Mouse (Mus musculus): Measurements from ENCODE around the gene Jsrp1. TPM values are rescaled to one million over a fixed set of nuclear protein-coding genes. Genes with fewer than 3 reads are reported as not detected.

Jsrp1 gene
- polyA plus RNA-seq, 1 experiment from 2014 or later: 0.38 TPM

DNA sequence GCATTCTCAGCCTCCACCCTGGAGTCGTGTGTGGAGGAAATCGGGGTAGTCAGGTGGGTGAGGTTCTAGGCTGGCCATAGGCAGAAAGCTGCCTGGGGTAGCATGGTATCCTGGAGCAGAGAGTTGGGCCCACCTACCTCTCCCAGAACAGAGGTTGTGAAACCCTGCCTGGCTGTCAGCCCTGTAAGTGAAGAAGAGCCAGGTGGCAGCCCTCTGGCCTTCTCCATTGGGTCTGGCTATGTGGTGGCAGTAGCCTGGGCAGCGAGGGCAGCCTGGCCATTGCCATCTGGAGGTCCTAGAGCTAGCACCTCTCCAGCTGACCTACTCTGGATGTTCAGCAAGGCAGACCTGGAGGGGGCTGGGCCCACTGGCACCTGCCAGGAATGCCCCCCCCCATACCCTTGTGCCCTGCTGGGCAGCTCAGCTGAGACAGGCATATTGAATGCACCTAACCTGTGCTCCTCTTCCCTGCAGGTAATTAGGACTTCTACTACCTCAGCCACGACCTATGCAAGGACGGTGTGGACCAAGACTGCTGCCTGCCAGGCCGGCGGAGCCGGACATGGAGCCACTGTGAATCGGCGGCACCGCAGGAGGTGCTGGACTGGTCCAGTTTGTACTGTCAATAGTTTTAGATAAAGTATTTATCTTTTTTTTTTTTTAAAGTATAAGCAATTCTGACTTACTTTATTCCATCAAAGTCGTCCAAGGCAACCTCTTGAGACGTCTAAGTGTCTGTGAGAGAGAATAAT lies 20.1 kb downstream of the Jsrp1 start:
- no peak for DNase-seq (ENCODE audit: low spot score, missing footprints)
- Histone ChIP-seq H3K4me1 (ENCODE audit: control insufficient read depth, insufficient read depth, low read length) (peaks cover 12% of the 10 kb centered on the region), H3K27ac (ENCODE audit: low read depth, low read length) (no peak overlapping the region), H3K9me3 (ENCODE audit: control insufficient read depth, low read length) (no peaks in the 10 kb centered on the region), H3K9ac (ENCODE audit: low read length) (no peak overlapping the region), H3K4me2 (no peak overlapping the region), H3K36me3 (ENCODE audit: control insufficient read depth, insufficient read depth, low read length) (peaks cover 33% of the 10 kb centered on the region), H3K4me3 (ENCODE audit: low read depth, low read length) (no peak overlapping the region), H3K27me3 (ENCODE audit: control insufficient read depth, insufficient read depth, low read length) (no peaks in the 10 kb centered on the region)
- 93% methylated on average over 13 of the region's 13 CpGs for WGBS
- ATAC-seq (ENCODE audit: low FRiP score): no peak

DNA sequence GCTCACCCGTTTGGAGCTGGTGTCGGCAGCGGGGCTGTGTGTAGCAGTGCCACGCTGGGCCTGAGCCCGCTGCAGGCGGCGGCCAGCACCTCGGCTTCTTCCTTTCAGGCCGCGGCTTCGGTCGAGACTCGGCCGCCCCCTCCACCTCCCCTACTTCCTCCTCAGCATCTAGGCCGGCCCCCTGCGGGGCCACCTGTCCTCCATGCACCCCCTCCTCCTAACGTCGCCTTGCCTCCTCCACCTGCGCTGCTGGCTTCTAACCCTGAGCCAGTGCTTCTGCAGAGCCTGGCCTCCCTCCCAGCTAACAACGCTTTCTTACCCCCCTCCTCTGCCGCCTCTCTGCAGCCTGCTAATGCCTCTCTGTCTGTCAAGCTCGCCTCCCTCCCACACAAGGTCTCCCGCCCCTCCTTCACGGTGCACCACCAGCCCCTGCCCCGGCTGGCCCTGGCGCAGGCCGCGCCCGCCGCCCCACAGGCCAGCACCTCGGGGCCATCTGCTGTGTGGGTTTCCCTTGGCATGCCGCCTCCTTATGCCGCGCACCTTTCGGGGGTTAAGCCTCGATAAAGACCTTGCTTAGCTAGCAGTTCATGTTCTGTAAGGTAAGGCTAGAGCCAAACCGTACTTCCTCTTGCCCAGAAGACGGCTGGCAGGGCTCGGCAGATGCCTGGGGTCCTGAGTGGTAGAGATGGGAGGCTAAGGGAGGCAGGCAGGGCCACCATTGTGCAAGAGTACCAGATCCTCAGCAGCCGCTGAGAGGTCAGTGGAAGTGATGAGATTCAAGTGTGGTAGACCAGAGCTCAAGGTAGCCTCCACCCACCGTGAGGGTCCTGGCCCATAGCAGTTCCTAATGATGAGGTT lies 20.9 kb downstream of the Jsrp1 start:
- peaks cover 37% of the 10 kb centered on the region for H3K36me3 ChIP-seq (ENCODE audit: control insufficient read depth, insufficient read depth, low read length)
- ATAC-seq (ENCODE audit: low FRiP score): no peak

DNA sequence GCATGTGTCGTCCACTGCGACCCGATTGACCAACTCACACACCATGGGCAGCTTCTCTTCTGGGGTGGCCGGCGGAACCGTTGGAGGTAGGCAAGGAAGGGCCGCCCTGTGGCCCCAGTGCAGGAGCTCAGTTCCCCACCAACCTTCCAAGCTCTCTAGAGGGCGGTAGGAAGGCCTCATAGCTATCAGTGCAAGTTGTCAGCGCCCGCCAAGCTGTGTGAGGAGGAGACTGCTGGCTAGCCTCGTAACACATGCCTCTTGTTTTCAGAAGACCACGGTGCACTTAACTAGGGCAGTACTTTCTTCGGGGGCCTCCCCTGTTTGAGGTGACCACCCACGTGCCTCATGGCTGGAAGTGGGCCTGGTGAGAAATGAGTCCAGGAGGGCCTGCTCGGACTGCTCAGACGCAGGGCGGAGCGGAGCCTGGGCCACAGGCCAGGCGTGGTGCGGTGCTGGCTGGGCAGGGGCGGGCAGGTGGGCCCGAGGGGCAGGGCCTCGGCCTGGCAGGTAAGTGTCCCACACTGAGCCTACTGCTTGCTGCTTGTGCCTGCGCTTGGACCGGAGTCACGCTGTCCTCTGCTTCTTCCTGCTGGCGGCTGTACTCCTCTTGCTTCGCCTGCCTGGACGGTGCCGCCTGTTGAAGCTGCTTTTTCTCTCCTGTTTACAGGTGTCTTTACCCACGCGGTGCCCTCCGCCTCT lies 21.7 kb downstream of the Jsrp1 start:
- Histone ChIP-seq H3K27ac (ENCODE audit: low read depth, low read length) (no peak overlapping the region), H3K4me3 (ENCODE audit: low read depth, low read length) (no peak overlapping the region), H3K9me3 (ENCODE audit: control insufficient read depth, low read length) (no peaks in the 10 kb centered on the region), H3K9ac (ENCODE audit: low read length) (no peak overlapping the region), H3K4me1 (ENCODE audit: control insufficient read depth, insufficient read depth, low read length) (peaks cover 5% of the 10 kb centered on the region), H3K36me3 (ENCODE audit: control insufficient read depth, insufficient read depth, low read length) (peaks cover 37% of the 10 kb centered on the region), H3K27me3 (ENCODE audit: control insufficient read depth, insufficient read depth, low read length) (no peaks in the 10 kb centered on the region), H3K4me2 (no peak overlapping the region)
- ATAC-seq (ENCODE audit: low FRiP score) (no peak), DNase-seq (ENCODE audit: low spot score, missing footprints) (no peak)
- 85% methylated on average over 33 of the region's 33 CpGs for WGBS

More for the DNA sequence above, 20.9 kb downstream of the Jsrp1 start:
- H3K4me1 ChIP-seq (ENCODE audit: control insufficient read depth, insufficient read depth, low read length): peaks cover 12% of the 10 kb centered on the region
- H3K27me3 ChIP-seq (ENCODE audit: control insufficient read depth, insufficient read depth, low read length): no peaks in the 10 kb centered on the region
- H3K4me3 ChIP-seq (ENCODE audit: low read depth, low read length): no peak overlapping the region
- no peaks in the 10 kb centered on the region for H3K9me3 ChIP-seq (ENCODE audit: control insufficient read depth, low read length)
- no peak overlapping the region for H3K4me2 ChIP-seq
- WGBS: 79% methylated on average over 41 of the region's 41 CpGs
- H3K9ac ChIP-seq (ENCODE audit: low read length): no peak overlapping the region
- H3K27ac ChIP-seq (ENCODE audit: low read depth, low read length): no peak overlapping the region
- no peak for DNase-seq (ENCODE audit: low spot score, missing footprints)

DNA sequence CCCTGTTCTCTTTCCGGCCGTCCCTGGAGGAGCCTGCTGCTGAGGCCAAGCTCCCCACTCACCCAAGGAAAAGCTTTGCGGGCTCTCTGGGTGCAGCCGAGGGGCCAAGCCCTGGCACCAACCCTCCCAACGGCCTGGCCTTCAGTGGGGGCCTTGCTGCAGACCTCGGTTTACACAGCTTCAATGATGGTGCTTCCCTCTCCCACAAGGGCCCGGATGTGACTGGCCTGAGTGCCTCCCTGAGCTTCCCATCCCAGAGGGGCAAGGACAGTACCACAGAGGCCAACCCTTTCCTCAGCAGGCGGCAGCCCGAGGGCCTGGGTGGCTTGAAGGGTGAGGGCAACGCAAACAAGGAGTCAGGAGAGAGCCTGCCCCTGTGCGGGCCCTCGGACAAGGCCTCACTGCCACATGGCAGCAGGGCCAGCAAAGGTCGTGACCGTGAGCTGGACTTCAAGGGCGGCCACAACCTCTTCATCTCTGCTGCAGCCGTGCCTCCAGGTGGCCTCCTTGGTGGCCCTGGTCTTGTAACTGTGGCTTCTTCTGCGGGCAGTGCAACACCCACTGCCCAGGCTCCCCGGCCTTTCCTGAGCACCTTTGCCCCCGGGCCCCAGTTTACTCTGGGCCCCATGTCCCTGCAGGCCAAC lies 22.4 kb downstream of the Jsrp1 start:
- no peaks in the 10 kb centered on the region for H3K9me3 ChIP-seq (ENCODE audit: control insufficient read depth, low read length)
- no peaks in the 10 kb centered on the region for H3K4me1 ChIP-seq (ENCODE audit: control insufficient read depth, insufficient read depth, low read length)
- H3K4me3 ChIP-seq (ENCODE audit: low read depth, low read length): no peak overlapping the region
- no peak overlapping the region for H3K27ac ChIP-seq (ENCODE audit: low read depth, low read length)
- no peak overlapping the region for H3K4me2 ChIP-seq
- ATAC-seq (ENCODE audit: low FRiP score) (no peak), DNase-seq (ENCODE audit: low spot score, missing footprints) (no peak)
- H3K36me3 ChIP-seq (ENCODE audit: control insufficient read depth, insufficient read depth, low read length): peaks cover 42% of the 10 kb centered on the region
- no peak overlapping the region for H3K9ac ChIP-seq (ENCODE audit: low read length)
- 91% methylated on average over 19 of the region's 19 CpGs for WGBS
- no peaks in the 10 kb centered on the region for H3K27me3 ChIP-seq (ENCODE audit: control insufficient read depth, insufficient read depth, low read length)

DNA sequence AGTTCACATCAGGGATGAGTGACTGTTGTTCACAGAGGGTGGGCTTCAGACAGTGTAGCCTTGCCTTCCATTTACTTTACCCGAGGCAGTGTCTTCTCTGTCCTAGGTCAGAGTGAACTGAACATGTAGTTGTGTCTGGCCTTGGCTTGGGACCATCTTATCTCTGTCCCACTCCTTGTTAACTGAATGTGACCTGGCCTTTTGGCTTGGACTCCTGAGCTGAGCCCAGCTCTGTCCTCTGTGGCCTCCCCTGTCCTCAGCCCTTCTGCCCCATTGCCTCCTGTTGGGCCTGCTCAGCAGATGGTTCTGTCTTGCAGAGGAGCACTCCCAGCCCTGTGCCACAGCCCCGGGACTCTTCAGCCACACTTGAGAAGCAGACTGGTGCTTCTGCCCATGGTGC lies 25.8 kb downstream of the Jsrp1 start:
- 78% methylated on average over 2 of the region's 2 CpGs for WGBS

DNA sequence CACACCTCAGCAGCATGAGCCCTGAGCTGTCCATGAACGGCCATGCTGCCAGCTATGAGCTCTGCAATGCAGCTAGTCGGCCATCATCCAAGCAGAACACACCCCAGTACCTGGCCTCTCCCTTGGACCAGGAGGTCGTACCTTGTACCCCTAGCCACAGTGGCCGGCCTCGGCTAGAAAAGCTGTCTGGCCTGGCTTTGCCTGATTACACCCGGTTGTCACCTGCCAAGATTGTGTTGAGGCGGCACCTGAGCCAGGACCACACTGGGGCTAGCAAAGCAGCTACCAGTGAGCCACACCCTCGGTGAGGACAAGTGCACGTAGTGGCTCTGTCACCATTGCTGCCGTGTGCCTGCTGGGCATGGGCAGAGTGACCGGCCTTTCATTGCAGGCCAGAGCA lies 27.3 kb downstream of the Jsrp1 start:
- Histone ChIP-seq H3K4me2 (no peak overlapping the region), H3K4me3 (ENCODE audit: low read depth, low read length) (no peak overlapping the region), H3K9ac (ENCODE audit: low read length) (no peak overlapping the region), H3K4me1 (ENCODE audit: control insufficient read depth, insufficient read depth, low read length) (no peaks in the 10 kb centered on the region), H3K36me3 (ENCODE audit: control insufficient read depth, insufficient read depth, low read length) (peaks cover 52% of the 10 kb centered on the region), H3K9me3 (ENCODE audit: control insufficient read depth, low read length) (no peaks in the 10 kb centered on the region), H3K27ac (ENCODE audit: low read depth, low read length) (no peak overlapping the region), H3K27me3 (ENCODE audit: control insufficient read depth, insufficient read depth, low read length) (no peaks in the 10 kb centered on the region)
- DNase-seq (ENCODE audit: low spot score, missing footprints) (no peak), ATAC-seq (ENCODE audit: low FRiP score) (no peak)
- 91% methylated on average over 11 of the region's 11 CpGs for WGBS

More for the DNA sequence above, 25.8 kb downstream of the Jsrp1 start:
- H3K4me3 ChIP-seq (ENCODE audit: low read depth, low read length): no peak overlapping the region
- DNase-seq (ENCODE audit: low spot score, missing footprints) (no peak), ATAC-seq (ENCODE audit: low FRiP score) (no peak)
- H3K4me1 ChIP-seq (ENCODE audit: control insufficient read depth, insufficient read depth, low read length): no peaks in the 10 kb centered on the region
- no peaks in the 10 kb centered on the region for H3K9me3 ChIP-seq (ENCODE audit: control insufficient read depth, low read length)
- H3K27ac ChIP-seq (ENCODE audit: low read depth, low read length): no peak overlapping the region
- no peak overlapping the region for H3K9ac ChIP-seq (ENCODE audit: low read length)
- H3K36me3 ChIP-seq (ENCODE audit: control insufficient read depth, insufficient read depth, low read length): peaks cover 55% of the 10 kb centered on the region
- no peak overlapping the region for H3K4me2 ChIP-seq
- no peaks in the 10 kb centered on the region for H3K27me3 ChIP-seq (ENCODE audit: control insufficient read depth, insufficient read depth, low read length)

DNA sequence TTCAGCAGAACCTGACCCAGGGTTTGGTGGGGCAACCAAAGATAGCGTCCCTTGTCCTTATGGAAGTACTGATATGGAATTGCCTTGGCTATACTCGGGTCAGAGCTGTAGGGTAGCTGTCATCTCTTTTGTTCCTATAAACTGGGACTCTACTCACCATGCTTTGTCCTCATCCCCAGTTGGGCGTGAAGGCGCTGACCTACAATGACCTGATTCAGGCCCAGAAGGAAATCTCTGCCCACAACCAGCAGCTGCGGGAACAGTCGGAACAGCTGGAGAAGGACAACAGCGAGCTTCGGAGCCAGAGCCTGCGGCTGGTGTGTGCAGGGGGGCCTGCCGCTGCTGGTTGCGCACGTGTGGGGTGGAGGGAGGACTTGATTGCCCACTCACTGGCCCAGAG lies 28.4 kb downstream of the Jsrp1 start:
- Histone ChIP-seq H3K27ac (ENCODE audit: low read depth, low read length) (no peak overlapping the region), H3K36me3 (ENCODE audit: control insufficient read depth, insufficient read depth, low read length) (peaks cover 46% of the 10 kb centered on the region), H3K27me3 (ENCODE audit: control insufficient read depth, insufficient read depth, low read length) (no peaks in the 10 kb centered on the region), H3K9me3 (ENCODE audit: control insufficient read depth, low read length) (no peaks in the 10 kb centered on the region), H3K9ac (ENCODE audit: low read length) (no peak overlapping the region), H3K4me3 (ENCODE audit: low read depth, low read length) (no peak overlapping the region), H3K4me2 (no peak overlapping the region), H3K4me1 (ENCODE audit: control insufficient read depth, insufficient read depth, low read length) (no peaks in the 10 kb centered on the region)
- DNase-seq (ENCODE audit: low spot score, missing footprints) (no peak), ATAC-seq (ENCODE audit: low FRiP score) (no peak)
- 71% methylated on average over 12 of the region's 12 CpGs for WGBS

DNA sequence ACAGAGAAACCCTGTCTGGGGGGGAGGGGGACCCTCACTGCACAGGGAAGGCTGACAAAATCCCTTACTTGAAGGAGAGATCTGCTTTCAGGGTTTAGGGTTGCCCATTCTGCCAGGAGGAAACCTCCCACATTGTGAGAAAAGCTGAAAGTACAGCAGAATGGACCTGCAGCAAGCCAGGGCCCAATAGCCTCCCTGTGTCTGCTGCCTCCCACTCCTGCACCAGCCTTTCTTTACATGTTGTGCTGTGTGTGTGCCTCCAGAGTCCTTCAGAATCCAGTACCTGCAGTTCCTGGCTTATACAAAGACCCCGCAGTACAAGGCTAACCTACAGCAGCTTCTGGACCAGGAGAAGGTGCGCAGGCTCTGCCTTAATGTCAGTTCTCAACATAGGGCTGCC lies 29.0 kb downstream of the Jsrp1 start:
- ATAC-seq (ENCODE audit: low FRiP score) (no peak), DNase-seq (ENCODE audit: low spot score, missing footprints) (no peak)
- Histone ChIP-seq H3K27me3 (ENCODE audit: control insufficient read depth, insufficient read depth, low read length) (no peaks in the 10 kb centered on the region), H3K27ac (ENCODE audit: low read depth, low read length) (no peak overlapping the region), H3K9ac (ENCODE audit: low read length) (no peak overlapping the region), H3K36me3 (ENCODE audit: control insufficient read depth, insufficient read depth, low read length) (peaks cover 46% of the 10 kb centered on the region), H3K4me2 (no peak overlapping the region), H3K4me3 (ENCODE audit: low read depth, low read length) (no peak overlapping the region), H3K4me1 (ENCODE audit: control insufficient read depth, insufficient read depth, low read length) (no peaks in the 10 kb centered on the region), H3K9me3 (ENCODE audit: control insufficient read depth, low read length) (no peaks in the 10 kb centered on the region)
- 96% methylated on average over 2 of the region's 2 CpGs for WGBS
